Mouse (Mus musculus): ENCODE measurements at regions not wholly inside any gene's neighbourhood (a gene's known extent, or its start where the extent isn't known, plus 50 kb on each side); places are given as distances from the start of the nearest gene placed in this dataset.

DNA sequence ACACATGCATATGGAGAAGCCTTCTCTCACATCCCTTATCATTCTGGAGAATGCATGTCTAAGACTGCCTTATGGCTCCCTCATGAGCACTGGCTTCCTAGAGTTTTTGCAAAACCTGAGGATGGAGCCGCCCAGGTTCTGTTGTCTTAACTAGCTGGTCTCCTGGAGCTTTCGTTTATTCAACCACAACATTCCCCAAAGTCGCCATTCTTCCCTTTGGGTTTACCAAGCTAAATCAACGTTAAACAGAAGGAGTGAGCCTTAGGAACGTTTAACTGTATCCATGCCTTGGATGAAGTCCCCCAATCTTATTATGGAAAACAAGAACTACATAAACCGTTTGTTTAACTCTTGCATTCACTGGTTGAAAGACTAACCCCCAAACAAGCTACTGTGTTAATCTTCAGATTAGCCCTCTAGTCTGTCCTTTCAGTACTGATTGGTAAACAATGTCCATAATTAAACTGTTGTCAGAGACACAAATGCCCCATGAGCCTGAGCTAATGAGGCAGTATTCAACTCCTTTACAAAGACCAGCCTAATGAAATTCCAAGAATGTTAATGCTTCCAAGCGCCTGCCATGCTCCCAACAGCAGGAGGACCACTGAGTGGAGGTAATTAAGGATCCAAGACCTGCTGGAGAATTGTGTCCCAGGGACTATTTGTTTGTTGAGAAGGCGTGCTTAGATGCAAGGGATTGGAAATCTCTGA lies 121.1 kb upstream of the Cdkn3 start:
- TF ChIP-seq CTCF (IDR thresholded peaks at IDR 0.05; ENCODE audit: low read depth) = no peak
- TF ChIP-seq EP300 (IDR thresholded peaks at IDR 0.05; ENCODE audit: low read depth) = no peak

Measured in liver, embryonic 14.5 days (tissue).